Mouse (Mus musculus) liver, postnatal 0 days (tissue): ENCODE measurements around the gene Stat3. TPM values are rescaled to one million over a fixed set of nuclear protein-coding genes. Genes with fewer than 3 reads are reported as not detected.

Experiments used
- ATAC-seq: fragments of 200-750 bp; cut with Nextera tagmentation; 2 replicates; pipeline ENCODE4 v1.8.0; 2017; ENCODE audit warnings: mild to moderate bottlenecking, moderate library complexity
- DNase-seq: peaks from one replicate; pipeline ENCODE4 v3.0.0-alpha.2; 2016
- H3K27ac ChIP-seq: fragments of 300-500 bp; sonication (generic); 2 replicates; pipeline ENCODE4 v1.5.1; 2014; ENCODE audit warnings: antibody characterized with exemption, moderate library complexity, mild to moderate bottlenecking, low read depth
- H3K27me3 ChIP-seq: fragments of 300-500 bp; sonication (generic); 2 replicates; pipeline ENCODE4 v1.6.1; 2014; ENCODE audit warnings: low read length, control low read depth, mixed read lengths; ENCODE audit not compliant: insufficient read depth
- H3K36me3 ChIP-seq: fragments of 300-500 bp; sonication (generic); replicated peaks from 2 replicates; pipeline ENCODE4 v1.6.1; 2014; ENCODE audit warnings: mild to moderate bottlenecking, control low read depth, low read length, moderate library complexity, mixed read lengths; ENCODE audit not compliant: insufficient read depth
- H3K4me1 ChIP-seq: fragments of 300-500 bp; sonication (generic); 2 replicates; pipeline ENCODE4 v1.6.1; 2014; ENCODE audit warnings: antibody characterized with exemption, mild to moderate bottlenecking, control low read depth; ENCODE audit not compliant: insufficient read depth
- H3K4me2 ChIP-seq: fragments of 300-500 bp; sonication (generic); 2 replicates; pipeline ENCODE4 v1.6.1; 2014; ENCODE audit warnings: low read depth, mild to moderate bottlenecking, low read length, moderate library complexity, mixed read lengths
- H3K4me3 ChIP-seq: fragments of 300-500 bp; sonication (generic); 2 replicates; pipeline ENCODE4 v1.5.1; 2014; ENCODE audit warnings: low read depth, low read length
- H3K9ac ChIP-seq: fragments of 300-500 bp; sonication (generic); replicated peaks from 2 replicates; pipeline ENCODE4 v1.6.1; 2014; ENCODE audit warnings: mild to moderate bottlenecking, moderate library complexity
- H3K9me3 ChIP-seq: fragments of 300-500 bp; sonication (generic); 2 replicates; pipeline ENCODE4 v1.6.1; 2016; ENCODE audit warnings: mild to moderate bottlenecking, control low read depth, low read length, mixed read lengths
- CTCF ChIP-seq: sonication (generic); IDR thresholded peaks from 2 replicates; pipeline ENCODE4 v1.5.1; 2016; ENCODE audit warnings: antibody characterized with exemption, low read depth
- EP300 ChIP-seq: IDR thresholded peaks from 2 replicates; pipeline ENCODE4 v1.6.1; 2016; ENCODE audit warnings: antibody characterized with exemption, low read depth, mild to moderate bottlenecking
- WGBS: fragments of 180-500 bp; shearing (Covaris S2); extraction: QIAGEN DNeasy Blood & Tissue Kit; methylation state at CpG from one replicate; pipeline ENCODE4 v1.1.7; 2014; ENCODE audit not compliant: insufficient replicate concordance; 5-methylcytosine and 5-hydroxymethylcytosine counted together
- polyA plus RNA-seq: library from polyadenylated mRNA; unstranded; fragments of >200 nt; fragmentation: Nextera tagmentation; extraction: Ambion mirVana; gene quantifications from 2 replicates; pipeline ENCODE4 v1.2.1, GENCODE M21; 2015

The Stat3 gene
- polyA plus RNA-seq, 1 experiment from 2014 or later, result 53.7 TPM

- DNase-seq (peak; percentile 62), ATAC-seq (peak; percentile 84)
- Histone ChIP-seq H3K27me3 (no peaks in the 10 kb centered on the region), H3K4me1 (peaks cover 26% of the 10 kb centered on the region), H3K27ac (peak overlapping the region; percentile 72), H3K36me3 (peaks cover 50% of the 10 kb centered on the region), H3K4me2 (no peak overlapping the region), H3K9ac (0 out of 2 replicates have a peak overlapping the region, but pooled peaks have one; percentile 6), H3K4me3 (no peak overlapping the region), H3K9me3 (no peaks in the 10 kb centered on the region)
- TF ChIP-seq EP300, result 0 out of 2 replicates have a peak, but pooled peaks have one; percentile 39
- no peak for TF ChIP-seq CTCF
- 30% methylated on average over 8 of the region's 8 CpGs for WGBS
These were observed 53.1 kb downstream of the Stat3 start for GRCm38 (mm10) chr11:100886188-100886740.

DNA sequence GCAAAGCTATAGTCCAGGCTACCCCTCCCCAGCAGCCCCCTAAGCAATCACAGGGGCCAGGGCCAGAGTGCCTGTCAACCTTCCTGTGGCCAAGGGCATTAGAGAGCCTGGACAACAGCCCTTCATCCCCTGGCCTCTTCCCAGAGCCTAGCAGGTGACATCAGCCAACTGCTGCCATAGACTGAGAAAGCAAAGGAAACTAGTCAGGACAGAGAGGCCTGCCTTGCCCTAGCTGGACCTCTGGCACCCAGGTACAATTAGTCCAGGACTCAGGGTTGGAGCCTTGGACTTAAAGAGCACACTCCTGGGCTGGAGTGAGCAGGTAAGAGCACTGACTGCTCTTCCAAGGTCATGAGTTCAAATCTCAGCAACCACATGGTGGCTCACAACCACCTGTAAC lies 53.9 kb downstream of the Stat3 start:
- Histone ChIP-seq H3K4me1 (peaks cover 25% of the 10 kb centered on the region), H3K4me2 (no peak overlapping the region), H3K36me3 (peaks cover 42% of the 10 kb centered on the region), H3K9me3 (no peaks in the 10 kb centered on the region), H3K9ac (no peak overlapping the region), H3K4me3 (no peak overlapping the region), H3K27ac (peak overlapping the region; percentile 72; the same call in 1 of the 2 replicates), H3K27me3 (no peaks in the 10 kb centered on the region)
- TF ChIP-seq CTCF (no peak), EP300 (no peak)
- peak; percentile 14 for DNase-seq
- no peak for ATAC-seq

DNA sequence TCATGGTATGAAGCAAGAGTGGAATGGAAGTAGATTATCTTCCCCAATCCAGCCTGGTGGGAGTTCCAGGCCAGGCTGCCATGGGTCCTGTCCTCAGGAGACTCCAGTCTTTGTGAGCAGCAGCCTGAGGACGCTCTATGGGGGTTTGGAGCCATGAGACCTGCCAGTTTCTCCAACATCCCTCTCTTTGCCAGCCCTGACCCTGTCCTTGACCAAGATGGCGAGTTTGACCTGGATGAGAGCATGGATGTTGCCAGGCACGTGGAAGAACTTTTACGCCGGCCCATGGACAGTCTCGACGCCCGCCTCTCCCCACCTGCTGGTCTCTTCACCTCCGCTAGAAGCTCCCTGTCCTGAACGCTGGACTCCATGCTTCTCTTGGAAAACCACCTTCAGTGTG lies 55.7 kb downstream of the Stat3 start:
- Histone ChIP-seq H3K4me3 (no peak overlapping the region), H3K27ac (no peak overlapping the region), H3K36me3 (peaks cover 43% of the 10 kb centered on the region), H3K9me3 (no peaks in the 10 kb centered on the region), H3K9ac (no peak overlapping the region), H3K4me1 (peaks cover 25% of the 10 kb centered on the region), H3K4me2 (no peak overlapping the region), H3K27me3 (no peaks in the 10 kb centered on the region)
- WGBS, result 93% methylated on average over 10 of the region's 10 CpGs
- no peak for TF ChIP-seq EP300
- TF ChIP-seq CTCF, result no peak
- ATAC-seq (no peak), DNase-seq (peak; percentile 13)

- Histone ChIP-seq H3K27ac (no peak overlapping the region), H3K9ac (no peak overlapping the region), H3K4me2 (no peak overlapping the region), H3K4me3 (no peak overlapping the region), H3K27me3 (no peaks in the 10 kb centered on the region), H3K4me1 (no peaks in the 10 kb centered on the region), H3K36me3 (peaks cover 30% of the 10 kb centered on the region), H3K9me3 (no peaks in the 10 kb centered on the region)
- peak; percentile 31; the same call in 1 of the 2 replicates for ATAC-seq
- TF ChIP-seq CTCF (no peak), EP300 (no peak)
- DNase-seq, result no peak
- 52% methylated on average over 15 of the region's 15 CpGs for WGBS
These were observed 59.8 kb downstream of the Stat3 start for GRCm38 (mm10) chr11:100879321-100880078.

DNA sequence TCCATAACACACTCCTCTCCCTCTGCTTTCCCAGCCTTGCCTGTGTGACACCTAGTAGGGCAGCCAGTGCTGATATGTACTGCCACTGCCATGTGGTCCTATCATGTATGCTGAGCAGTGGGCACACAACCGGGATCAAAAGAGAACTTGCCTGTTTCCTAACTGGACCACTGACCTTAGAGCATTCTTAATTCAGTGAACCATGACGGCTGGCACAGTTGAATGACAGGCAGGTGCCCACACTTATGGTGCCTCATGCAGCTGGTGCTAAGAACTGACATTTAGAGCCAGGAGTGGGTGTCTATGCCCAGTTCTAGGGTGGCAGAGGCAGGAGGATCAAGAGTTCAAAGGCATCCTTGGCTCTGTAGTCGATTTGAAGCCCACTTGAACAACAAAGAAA lies 63.6 kb downstream of the Stat3 start:
- 81% methylated on average over 3 of the region's 3 CpGs for WGBS
- Histone ChIP-seq H3K4me3 (no peak overlapping the region), H3K36me3 (peaks cover 22% of the 10 kb centered on the region), H3K4me2 (no peak overlapping the region), H3K4me1 (no peaks in the 10 kb centered on the region), H3K27ac (no peak overlapping the region), H3K27me3 (no peaks in the 10 kb centered on the region), H3K9ac (no peak overlapping the region), H3K9me3 (no peaks in the 10 kb centered on the region)
- DNase-seq (no peak), ATAC-seq (no peak)
- TF ChIP-seq CTCF (no peak), EP300 (no peak)

GRCm38 (mm10) chr11:100870968-100871350 lies 68.4 kb downstream of the Stat3 start:
- peaks cover 12% of the 10 kb centered on the region for H3K36me3 ChIP-seq
- 72% methylated on average over 8 of the region's 8 CpGs for WGBS

More at GRCm38 (mm10) chr11:100870968-100871350, 68.4 kb downstream of the Stat3 start:
- H3K9ac ChIP-seq, result no peak overlapping the region
- no peak overlapping the region for H3K27ac ChIP-seq
- ATAC-seq (no peak), DNase-seq (no peak)
- no peak for TF ChIP-seq EP300
- no peak for TF ChIP-seq CTCF
- no peak overlapping the region for H3K4me3 ChIP-seq
- no peaks in the 10 kb centered on the region for H3K9me3 ChIP-seq
- H3K4me1 ChIP-seq, result no peaks in the 10 kb centered on the region
- H3K4me2 ChIP-seq, result no peak overlapping the region
- H3K27me3 ChIP-seq, result no peaks in the 10 kb centered on the region
